Mouse (Mus musculus): Measurements from ENCODE around the gene Cenpa. TPM values are rescaled to one million over a fixed set of nuclear protein-coding genes. Genes with fewer than 3 reads are reported as not detected.

Gene Cenpa
- polyA plus RNA-seq, 1 experiment from 2014 or later: 290 TPM

Small RNA genes lying within 50 kb of the gene (microRNA-seq; reads per million reads assigned to microRNA genes)
- gene Mir5625: not detected

Other genes with a start within 250 kb of the Cenpa start
- gene Otof, start 204.8 kb upstream of the Cenpa start, polyA plus RNA-seq (2014; fragmentation: Nextera tagmentation; extraction: Ambion mirVana): 0.04 and 0.19 TPM in 2 replicates
- not detected in 2 replicates for gene 1700001C02Rik, start 200.7 kb upstream of the Cenpa start, polyA plus RNA-seq (2014; fragmentation: Nextera tagmentation; extraction: Ambion mirVana)
- not detected in 2 replicates for gene Cib4, start 120.9 kb upstream of the Cenpa start, polyA plus RNA-seq (2014; fragmentation: Nextera tagmentation; extraction: Ambion mirVana)
- 30.2 and 40.3 TPM in 2 replicates for gene Kcnk3, start 78.6 kb upstream of the Cenpa start, polyA plus RNA-seq (2014; fragmentation: Nextera tagmentation; extraction: Ambion mirVana)
- 27.3 and 29.6 TPM in 2 replicates for gene Slc35f6, start 18.8 kb upstream of the Cenpa start, polyA plus RNA-seq (2014; fragmentation: Nextera tagmentation; extraction: Ambion mirVana)
- gene Dpysl5, start 44.8 kb downstream of the Cenpa start, polyA plus RNA-seq (2014; fragmentation: Nextera tagmentation; extraction: Ambion mirVana): 1.6 and 3.3 TPM in 2 replicates
- 14.4 and 18.4 TPM in 2 replicates for gene Mapre3, start 147.9 kb downstream of the Cenpa start, polyA plus RNA-seq (2014; fragmentation: Nextera tagmentation; extraction: Ambion mirVana)
- 43.7 and 48.6 TPM in 2 replicates for gene Tmem214, start 201.2 kb downstream of the Cenpa start, polyA plus RNA-seq (2014; fragmentation: Nextera tagmentation; extraction: Ambion mirVana)
- 10.5 and 10.8 TPM in 2 replicates for gene Agbl5, start 221.9 kb downstream of the Cenpa start, polyA plus RNA-seq (2014; fragmentation: Nextera tagmentation; extraction: Ambion mirVana)
- 437 and 480 TPM in 2 replicates for gene Ost4, start 241.0 kb downstream of the Cenpa start, polyA plus RNA-seq (2014; fragmentation: Nextera tagmentation; extraction: Ambion mirVana)
- gene Emilin1, start 246.6 kb downstream of the Cenpa start, polyA plus RNA-seq (2014; fragmentation: Nextera tagmentation; extraction: Ambion mirVana): 91.8 and 108 TPM in 2 replicates